Mouse (Mus musculus): ENCODE data around the gene Cyp2a22.
"Not testable (repeated sequence)": the region's sequence is repeated elsewhere in the genome, so short reads cannot be mapped to it uniquely, and the experiment has no call there.

Cyp2a22 gene

GRCm38 (mm10) chr7:26939262-26939661, at the start of gene Cyp2a22:
Gene Cyp2a22, minus strand, starts transcription at chr7:26939384.
- no peak for DNase-seq (ENCODE audit: low spot score)

GRCm38 (mm10) chr7:26983151-26983550, 44.0 kb upstream of the Cyp2a22 start:
- DNase-seq (ENCODE audit: low spot score), result not testable (repeated sequence)

DNA sequence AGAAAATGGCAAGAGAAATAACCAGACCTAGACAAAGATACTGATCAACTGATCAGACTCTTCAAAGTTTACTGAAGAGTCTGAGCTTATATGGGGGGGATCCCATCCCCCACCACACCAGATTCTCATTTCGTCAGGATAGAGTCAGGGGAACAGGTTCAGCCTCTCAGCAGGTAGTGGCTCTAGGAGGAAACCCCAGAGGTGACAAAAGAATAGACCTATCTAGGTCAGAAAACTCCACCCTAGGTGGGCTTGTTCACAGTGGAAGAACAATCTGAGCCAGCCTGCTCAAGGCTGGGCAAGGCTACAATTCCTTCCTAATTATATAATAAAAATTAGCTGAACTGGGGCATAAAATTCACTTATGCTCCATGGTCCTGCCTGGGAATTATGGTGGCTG, 43.4 kb upstream of the Cyp2a22 start:
- DNase-seq (ENCODE audit: low spot score), result no peak

- DNase-seq (ENCODE audit: low spot score), result not testable (repeated sequence)
These were observed 42.8 kb upstream of the Cyp2a22 start for GRCm38 (mm10) chr7:26981937-26982336.

- DNase-seq (ENCODE audit: low spot score), result not testable (repeated sequence)
These were observed 42.3 kb upstream of the Cyp2a22 start for GRCm38 (mm10) chr7:26981464-26981863.

DNA sequence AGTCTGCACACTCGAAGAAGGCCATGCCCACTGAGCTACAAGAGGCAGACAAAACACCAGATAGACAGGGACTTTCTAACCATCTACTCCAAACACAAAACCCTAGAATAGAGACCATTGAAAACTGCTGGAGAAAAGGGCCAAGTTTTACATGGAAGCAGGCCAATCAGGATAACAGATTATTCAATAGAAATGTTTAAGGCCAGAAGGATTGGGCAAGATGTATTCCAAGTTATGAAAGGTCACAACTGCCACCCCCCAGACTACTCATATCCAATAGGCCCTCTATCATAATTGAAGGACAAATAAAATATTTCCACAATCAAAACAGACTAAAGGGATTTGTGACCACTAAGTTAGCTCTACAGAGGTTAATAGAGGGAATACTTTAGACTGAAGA, 23.2 kb upstream of the Cyp2a22 start:
- DNase-seq (ENCODE audit: low spot score), result not testable (repeated sequence)

GRCm38 (mm10) chr7:26953306-26953705, 14.1 kb upstream of the Cyp2a22 start:
- not testable (repeated sequence) for DNase-seq (ENCODE audit: low spot score)

DNA sequence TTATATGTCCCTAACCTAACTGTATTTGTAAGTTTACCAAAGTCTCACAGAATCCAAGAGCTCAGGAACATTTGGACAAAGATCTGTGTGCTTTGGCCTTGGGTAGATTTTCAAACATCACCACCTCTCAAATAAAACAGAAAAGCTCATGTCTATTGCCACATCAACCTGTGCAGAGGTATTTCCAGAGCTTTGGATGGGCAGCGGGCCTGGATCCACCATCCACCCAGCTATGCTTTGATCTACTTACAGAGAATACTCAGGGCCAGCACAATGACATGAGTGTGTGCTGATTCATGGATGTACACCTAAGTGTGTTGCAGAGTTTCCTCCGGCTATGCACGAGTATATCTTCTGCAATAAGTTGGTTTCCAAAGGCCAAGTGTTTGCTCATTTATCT, 13.5 kb upstream of the Cyp2a22 start:
- DNase-seq (ENCODE audit: low spot score), result not testable (repeated sequence)

GRCm38 (mm10) chr7:26941320-26941925, 2.2 kb upstream of the Cyp2a22 start:
- not testable (repeated sequence) for DNase-seq (ENCODE audit: low spot score)

DNA sequence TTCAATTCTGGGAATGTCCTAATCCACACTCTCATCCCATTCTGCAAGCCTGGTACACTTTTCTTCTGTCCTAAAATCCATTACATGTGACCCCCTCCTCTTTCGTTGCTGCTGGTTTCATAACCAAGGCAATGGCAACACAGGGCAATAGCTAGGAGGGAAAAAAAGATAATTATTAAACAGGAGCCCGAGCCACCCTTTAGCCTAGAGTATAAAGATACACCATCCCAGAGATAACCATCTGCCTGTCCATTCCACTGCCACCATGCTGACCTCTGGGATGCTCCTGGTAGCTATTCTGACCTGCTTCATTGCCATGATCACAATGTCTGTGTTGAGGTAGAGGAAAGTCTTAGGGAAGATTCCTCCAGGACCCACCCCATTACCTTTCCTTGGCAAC, 22.1 kb downstream of the Cyp2a22 start:
- not testable (repeated sequence) for DNase-seq (ENCODE audit: low spot score)
